Mouse (Mus musculus) cerebellum, adult 2 months (tissue): ENCODE data around the gene Amh.

Experiments used
- CTCF ChIP-seq: fragments of 200-500 bp; IDR thresholded peaks from 2 replicates; pipeline ENCODE4 v1.5.1; 2011; ENCODE audit warnings: low read depth, mild to moderate bottlenecking, control low read depth, low read length, moderate library complexity, borderline replicate concordance; ENCODE audit not compliant: insufficient read depth
- POLR2A ChIP-seq: fragments of 200-500 bp; IDR thresholded peaks from 2 replicates; pipeline ENCODE4 v1.6.1; 2011; ENCODE audit warnings: low read length, control low read depth, borderline replicate concordance; ENCODE audit not compliant: insufficient read depth

DNA sequence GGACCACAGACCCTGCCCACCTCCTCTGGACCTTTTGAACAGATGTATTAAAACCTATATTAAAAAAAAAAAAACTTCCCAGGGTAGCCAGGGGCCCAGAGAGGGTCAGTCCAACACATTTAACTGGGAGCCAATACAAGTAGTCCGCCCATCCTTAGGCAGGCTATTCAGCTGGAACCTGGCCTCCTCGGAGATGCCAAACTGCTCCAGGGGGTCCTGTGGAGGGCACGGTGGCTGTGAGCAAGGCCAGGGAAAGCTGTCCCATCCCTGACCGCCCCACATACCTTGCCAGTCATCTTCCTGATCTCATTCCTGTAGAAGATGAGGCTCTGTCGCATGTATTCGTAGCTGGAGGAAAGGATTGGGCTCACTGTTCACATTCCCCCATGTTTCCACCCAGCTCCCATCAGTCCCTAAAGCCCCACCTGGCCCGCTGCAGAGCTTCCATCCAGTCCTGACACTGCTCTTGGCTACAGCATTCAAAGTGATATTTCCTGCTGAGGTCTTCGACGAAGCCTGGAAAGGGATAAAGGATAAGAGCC lies 8.7 kb upstream of the Amh start:
- TF ChIP-seq CTCF (no peak), POLR2A (no peak)
